Mouse (Mus musculus) left cerebral cortex, adult 2 months (tissue): ENCODE measurements around the gene Adprm. TPM values are rescaled to one million over a fixed set of nuclear protein-coding genes. Genes with fewer than 3 reads are reported as not detected.

Source experiments
- DNase-seq, 2 experiments: peaks; one replicate each; pipeline ENCODE4 v3.0.0; 2021 to 2022; ENCODE audit warnings: low spot score in 2 of 2, mixed read lengths in 1 of 2; ENCODE audit errors: extremely low spot score in 1 of 2
- H3K27ac ChIP-seq: fragments of 200-600 bp; 2 replicates; pipeline ENCODE4 v1.8.1; 2022
- H3K4me3 ChIP-seq: fragments of 200-600 bp; 2 replicates; pipeline ENCODE4 v1.8.1; 2022
- CTCF ChIP-seq: fragments of 200-600 bp; IDR thresholded peaks from 2 replicates; pipeline ENCODE4 v1.8.1; 2022; ENCODE audit warnings: antibody characterized with exemption, mild to moderate bottlenecking, moderate library complexity
- intact Hi-C: fragments of 180-260 bp; cut with DNase I; formaldehyde crosslinking; loops from one replicate; pipeline ENCODE4 v1.15.1; 2025
- total RNA-seq, 2 experiments: library from RNA; stranded (reverse); gene quantifications; 2 replicates each; pipeline ENCODE4 v1.2.3; 2021

Adprm gene
- total RNA-seq, 2 experiments from 2014 or later: 24.2 to 24.8 TPM

GRCm38 (mm10) chr11:67085489-67085888 lies 33.1 kb upstream of the Adprm start:
- Histone ChIP-seq H3K4me3 (no peak overlapping the region), H3K27ac (no peak overlapping the region)
- peak; percentile 91 for TF ChIP-seq CTCF
- intact Hi-C loops: loop anchor here (1.0 to 5.0 kb wide), 2 partner anchors 61 to 178 kb away; no protein-coding TSS in a partner anchor
- peak; percentile 64 to 66 for DNase-seq

GRCm38 (mm10) chr11:67083712-67084340 lies 31.4 kb upstream of the Adprm start:
- Histone ChIP-seq H3K27ac (no peak overlapping the region), H3K4me3 (no peak overlapping the region)
- DNase-seq: no peak
- no peak; the same call in 1 of the 2 replicates for TF ChIP-seq CTCF
- intact Hi-C loops: no loop called here

- no peak for DNase-seq
- no peak overlapping the region for H3K27ac ChIP-seq
- no peak overlapping the region for H3K4me3 ChIP-seq
- intact Hi-C loops: no loop called here
- no peak for TF ChIP-seq CTCF
These were observed 30.8 kb upstream of the Adprm start for GRCm38 (mm10) chr11:67083239-67083638.

GRCm38 (mm10) chr11:67082793-67083192 lies 30.4 kb upstream of the Adprm start:
- intact Hi-C loops: no loop called here
- no peak for TF ChIP-seq CTCF
- no peak overlapping the region for H3K27ac ChIP-seq
- no peak overlapping the region for H3K4me3 ChIP-seq
- DNase-seq: no peak

GRCm38 (mm10) chr11:67082188-67082587 lies 29.8 kb upstream of the Adprm start:
- Histone ChIP-seq H3K4me3 (no peak overlapping the region), H3K27ac (no peak overlapping the region)
- intact Hi-C loops: no loop called here
- no peak for TF ChIP-seq CTCF
- no peak for DNase-seq

GRCm38 (mm10) chr11:67081125-67081649 lies 28.8 kb upstream of the Adprm start:
- TF ChIP-seq CTCF: no peak
- H3K27ac ChIP-seq: no peak overlapping the region
- intact Hi-C loops: no loop called here
- DNase-seq: no peak
- H3K4me3 ChIP-seq: no peak overlapping the region

GRCm38 (mm10) chr11:67080168-67080567 lies 27.8 kb upstream of the Adprm start:
- intact Hi-C loops: no loop called here
- peak; percentile 87 for TF ChIP-seq CTCF
- Histone ChIP-seq H3K27ac (no peak overlapping the region), H3K4me3 (no peak overlapping the region)
- DNase-seq: peak; percentile 42 to 67

- no peak for TF ChIP-seq CTCF
- H3K4me3 ChIP-seq: no peak overlapping the region
- intact Hi-C loops: no loop called here
These were observed 27.3 kb upstream of the Adprm start for GRCm38 (mm10) chr11:67079740-67080139.

GRCm38 (mm10) chr11:67078888-67079287 lies 26.5 kb upstream of the Adprm start:
- H3K27ac ChIP-seq: no peak overlapping the region
- no peak for DNase-seq
- intact Hi-C loops: no loop called here
- no peak for TF ChIP-seq CTCF
- no peak overlapping the region for H3K4me3 ChIP-seq

More at GRCm38 (mm10) chr11:67079740-67080139, 27.3 kb upstream of the Adprm start:
- H3K27ac ChIP-seq: no peak overlapping the region
- DNase-seq: no peak

GRCm38 (mm10) chr11:67078000-67078399 lies 25.6 kb upstream of the Adprm start, which contains the start of gene Myh3:
Myh3 (plus strand) TSS chr11:67078300.
- TF ChIP-seq CTCF: no peak
- Histone ChIP-seq H3K4me3 (no peak within 1 kb of the TSS), H3K27ac (no peak within 1 kb of the TSS)
- intact Hi-C loops: no loop called here
- no peak for DNase-seq

GRCm38 (mm10) chr11:67077435-67077834 lies 25.0 kb upstream of the Adprm start:
- DNase-seq: no peak
- H3K4me3 ChIP-seq: no peak overlapping the region
- TF ChIP-seq CTCF: no peak
- intact Hi-C loops: no loop called here
- H3K27ac ChIP-seq: no peak overlapping the region

GRCm38 (mm10) chr11:67076781-67077180 lies 24.4 kb upstream of the Adprm start:
- Histone ChIP-seq H3K27ac (no peak overlapping the region), H3K4me3 (no peak overlapping the region)
- TF ChIP-seq CTCF: no peak
- intact Hi-C loops: no loop called here
- DNase-seq: no peak

- Histone ChIP-seq H3K4me3 (no peak overlapping the region), H3K27ac (no peak overlapping the region)
- no peak for TF ChIP-seq CTCF
- no peak for DNase-seq
- intact Hi-C loops: no loop called here
These were observed 22.6 kb upstream of the Adprm start for GRCm38 (mm10) chr11:67075036-67075435.
